Mouse (Mus musculus): ENCODE data around the gene Fcgrt. TPM values are rescaled to one million over a fixed set of nuclear protein-coding genes. Genes with fewer than 3 reads are reported as not detected.

The Fcgrt gene
- polyA plus RNA-seq, 1 experiment from 2014 or later, result 33.9 TPM

- 91% methylated on average over 38 of the region's 38 CpGs for WGBS
- Histone ChIP-seq H3K27ac (replicated peaks) (no peak overlapping the region), H3K4me3 (no peak overlapping the region)
These were observed 55.4 kb downstream of the Fcgrt start for GRCm38 (mm10) chr7:45048001-45048890.

GRCm38 (mm10) chr7:45047491-45047890 is 56.2 kb downstream of the Fcgrt start:
- Histone ChIP-seq H3K27me3 (no peaks in the 10 kb centered on the region), H3K4me1 (replicated peaks) (peaks cover 17% of the 10 kb centered on the region), H3K36me3 (peaks cover 75% of the 10 kb centered on the region), H3K9ac (no peak overlapping the region), H3K27ac (replicated peaks) (no peak overlapping the region), H3K9me3 (no peaks in the 10 kb centered on the region), H3K4me2 (no peak overlapping the region), H3K4me3 (no peak overlapping the region)
- WGBS, result 98% methylated on average over 14 of the region's 14 CpGs
- ATAC-seq (ENCODE audit: low FRiP score, low read depth), result no peak

More at GRCm38 (mm10) chr7:45048001-45048890, 55.4 kb downstream of the Fcgrt start:
- no peak overlapping the region for H3K9ac ChIP-seq
- peaks cover 17% of the 10 kb centered on the region for H3K4me1 ChIP-seq (replicated peaks)
- H3K36me3 ChIP-seq, result peaks cover 68% of the 10 kb centered on the region
- H3K9me3 ChIP-seq, result no peaks in the 10 kb centered on the region
- no peaks in the 10 kb centered on the region for H3K27me3 ChIP-seq
- no peak overlapping the region for H3K4me2 ChIP-seq
- ATAC-seq (ENCODE audit: low FRiP score, low read depth), result no peak

GRCm38 (mm10) chr7:45046853-45047350 is 56.7 kb downstream of the Fcgrt start:
- no peaks in the 10 kb centered on the region for H3K27me3 ChIP-seq
- ATAC-seq (ENCODE audit: low FRiP score, low read depth), result no peak
- no peaks in the 10 kb centered on the region for H3K9me3 ChIP-seq
- WGBS, result 96% methylated on average over 26 of the region's 26 CpGs
- peaks cover 81% of the 10 kb centered on the region for H3K36me3 ChIP-seq
- no peak overlapping the region for H3K27ac ChIP-seq (replicated peaks)
- no peak overlapping the region for H3K9ac ChIP-seq
- no peak overlapping the region for H3K4me2 ChIP-seq
- H3K4me3 ChIP-seq, result no peak overlapping the region
- peaks cover 17% of the 10 kb centered on the region for H3K4me1 ChIP-seq (replicated peaks)

DNA sequence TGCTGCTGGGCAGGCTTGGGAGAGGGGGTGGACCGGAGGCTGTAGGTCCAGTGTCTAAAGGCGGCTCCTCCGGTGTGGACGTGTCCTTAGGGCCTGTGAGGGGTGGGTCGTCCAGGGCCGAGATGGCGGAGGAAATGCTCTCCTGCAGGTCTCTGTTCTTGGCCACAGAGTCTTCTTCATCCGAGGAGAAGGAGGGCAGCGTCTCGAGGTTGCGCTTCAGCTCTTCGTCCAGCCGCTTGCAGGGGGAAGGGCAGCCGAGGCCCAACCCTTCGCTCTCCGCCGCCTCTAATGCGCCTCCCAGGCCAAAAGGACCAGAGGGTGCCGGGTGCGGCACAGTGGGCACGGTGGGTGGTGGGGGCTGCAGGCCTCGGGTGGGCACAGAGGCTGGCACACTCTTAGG is 57.9 kb downstream of the Fcgrt start:
- no peaks in the 10 kb centered on the region for H3K27me3 ChIP-seq

GRCm38 (mm10) chr7:45043307-45043706 is 60.3 kb downstream of the Fcgrt start:
- Histone ChIP-seq H3K4me1 (replicated peaks) (no peaks in the 10 kb centered on the region), H3K36me3 (peaks cover 96% of the 10 kb centered on the region), H3K27ac (replicated peaks) (no peak overlapping the region), H3K4me3 (no peak overlapping the region), H3K4me2 (no peak overlapping the region), H3K9me3 (no peaks in the 10 kb centered on the region), H3K27me3 (no peaks in the 10 kb centered on the region), H3K9ac (no peak overlapping the region)
- no peak for ATAC-seq (ENCODE audit: low FRiP score, low read depth)
- 94% methylated on average over 14 of the region's 14 CpGs for WGBS

More for the DNA sequence above, 57.9 kb downstream of the Fcgrt start:
- H3K4me3 ChIP-seq, result no peak overlapping the region
- no peak overlapping the region for H3K9ac ChIP-seq
- H3K27ac ChIP-seq (replicated peaks), result no peak overlapping the region
- H3K9me3 ChIP-seq, result no peaks in the 10 kb centered on the region
- H3K36me3 ChIP-seq, result peaks cover 93% of the 10 kb centered on the region
- no peak for ATAC-seq (ENCODE audit: low FRiP score, low read depth)
- 92% methylated on average over 22 of the region's 22 CpGs for WGBS
- H3K4me2 ChIP-seq, result no peak overlapping the region
- peaks cover 6% of the 10 kb centered on the region for H3K4me1 ChIP-seq (replicated peaks)

MicroRNAs encoded within 50 kb of the gene (microRNA counts, 519-probe panel; counts per million panel counts)
- microRNA mmu-miR-150, result 3,187 counts per million, percentile 63 among the panel's probes with 10 or more counts

Small RNA genes lying within 50 kb of the gene (microRNA-seq; reads per million reads assigned to microRNA genes)
- gene Mir150 (76.5 reads per million, percentile 49 among the genes with 10 or more reads in this experiment), gene Mir5121 (4.1 reads per million, percentile 16 among the genes with 10 or more reads in this experiment)

Other genes with a start within 250 kb of the Fcgrt start
- gene Pnkp, start 246.7 kb downstream of the Fcgrt start, polyA plus RNA-seq (2015; fragmentation: Nextera tagmentation; extraction: Ambion mirVana), result 29.1 and 30.6 TPM in 2 replicates
- gene Ptov1, start 234.1 kb downstream of the Fcgrt start, polyA plus RNA-seq (2015; fragmentation: Nextera tagmentation; extraction: Ambion mirVana), result 460 and 518 TPM in 2 replicates
- 145 and 164 TPM in 2 replicates for gene Med25, start 211.1 kb downstream of the Fcgrt start, polyA plus RNA-seq (2015; fragmentation: Nextera tagmentation; extraction: Ambion mirVana)
- gene Fuz, start 207.8 kb downstream of the Fcgrt start, polyA plus RNA-seq (2015; fragmentation: Nextera tagmentation; extraction: Ambion mirVana), result 20.1 and 20.8 TPM in 2 replicates
- gene Ap2a1, start 174.4 kb downstream of the Fcgrt start, polyA plus RNA-seq (2015; fragmentation: Nextera tagmentation; extraction: Ambion mirVana), result 130 and 132 TPM in 2 replicates
- gene Tsks, start 160.6 kb downstream of the Fcgrt start, polyA plus RNA-seq (2015; fragmentation: Nextera tagmentation; extraction: Ambion mirVana), result 0.10 and 0.14 TPM in 2 replicates
- 56.1 and 58.1 TPM in 2 replicates for gene Cpt1c, start 129.0 kb downstream of the Fcgrt start, polyA plus RNA-seq (2015; fragmentation: Nextera tagmentation; extraction: Ambion mirVana)
- 584 and 590 TPM in 2 replicates for gene Prmt1, start 117.3 kb downstream of the Fcgrt start, polyA plus RNA-seq (2015; fragmentation: Nextera tagmentation; extraction: Ambion mirVana)
- gene Irf3, start 106.2 kb downstream of the Fcgrt start, polyA plus RNA-seq (2015; fragmentation: Nextera tagmentation; extraction: Ambion mirVana), result 57.4 and 58.1 TPM in 2 replicates
- 12.8 and 13.3 TPM in 2 replicates for gene Bcl2l12, start 105.1 kb downstream of the Fcgrt start, polyA plus RNA-seq (2015; fragmentation: Nextera tagmentation; extraction: Ambion mirVana)
- gene Scaf1, start 87.5 kb downstream of the Fcgrt start, polyA plus RNA-seq (2015; fragmentation: Nextera tagmentation; extraction: Ambion mirVana), result 49.8 and 56.5 TPM in 2 replicates
- gene Rras, start 85.9 kb downstream of the Fcgrt start, polyA plus RNA-seq (2015; fragmentation: Nextera tagmentation; extraction: Ambion mirVana), result 15.5 and 16.0 TPM in 2 replicates
- gene Prr12, start 51.0 kb downstream of the Fcgrt start, polyA plus RNA-seq (2015; fragmentation: Nextera tagmentation; extraction: Ambion mirVana), result 14.6 and 15.3 TPM in 2 replicates
- 63.9 and 69.8 TPM in 2 replicates for gene Nosip, start 41.4 kb downstream of the Fcgrt start, polyA plus RNA-seq (2015; fragmentation: Nextera tagmentation; extraction: Ambion mirVana)
- 13.6 and 16.3 TPM in 2 replicates for gene Prrg2, start 41.2 kb downstream of the Fcgrt start, polyA plus RNA-seq (2015; fragmentation: Nextera tagmentation; extraction: Ambion mirVana)
- gene Rcn3, start 11.6 kb downstream of the Fcgrt start, polyA plus RNA-seq (2015; fragmentation: Nextera tagmentation; extraction: Ambion mirVana), result 71.7 and 88.1 TPM in 2 replicates
- 762 and 841 TPM in 2 replicates for gene Rps11, start 20.6 kb upstream of the Fcgrt start, polyA plus RNA-seq (2015; fragmentation: Nextera tagmentation; extraction: Ambion mirVana)
- gene Rpl13a, start 24.9 kb upstream of the Fcgrt start, polyA plus RNA-seq (2015; fragmentation: Nextera tagmentation; extraction: Ambion mirVana), result 624 and 661 TPM in 2 replicates
- gene Gm45713, start 32.4 kb upstream of the Fcgrt start, polyA plus RNA-seq (2015; fragmentation: Nextera tagmentation; extraction: Ambion mirVana), result not detected in 2 replicates
- 2.0 and 2.7 TPM in 2 replicates for gene Flt3l, start 32.6 kb upstream of the Fcgrt start, polyA plus RNA-seq (2015; fragmentation: Nextera tagmentation; extraction: Ambion mirVana)
- gene Pih1d1, start 50.5 kb upstream of the Fcgrt start, polyA plus RNA-seq (2015; fragmentation: Nextera tagmentation; extraction: Ambion mirVana), result 92.4 and 98.8 TPM in 2 replicates
- 20.8 and 21.9 TPM in 2 replicates for gene Aldh16a1, start 50.7 kb upstream of the Fcgrt start, polyA plus RNA-seq (2015; fragmentation: Nextera tagmentation; extraction: Ambion mirVana)
- gene Slc17a7, start 60.1 kb upstream of the Fcgrt start, polyA plus RNA-seq (2015; fragmentation: Nextera tagmentation; extraction: Ambion mirVana), result 0.71 and 1.5 TPM in 2 replicates
- not detected in 2 replicates for gene Gfy, start 75.7 kb upstream of the Fcgrt start, polyA plus RNA-seq (2015; fragmentation: Nextera tagmentation; extraction: Ambion mirVana)
- gene Pth2, start 77.1 kb upstream of the Fcgrt start, polyA plus RNA-seq (2015; fragmentation: Nextera tagmentation; extraction: Ambion mirVana), result 0.71 and 3.2 TPM in 2 replicates
- gene Ccdc155, start 101.0 kb upstream of the Fcgrt start, polyA plus RNA-seq (2015; fragmentation: Nextera tagmentation; extraction: Ambion mirVana), result 0.57 and 0.77 TPM in 2 replicates
- gene Dkkl1, start 108.3 kb upstream of the Fcgrt start, polyA plus RNA-seq (2015; fragmentation: Nextera tagmentation; extraction: Ambion mirVana), result 10.8 and 11.9 TPM in 2 replicates
- 54.2 and 69.9 TPM in 2 replicates for gene Tead2, start 111.9 kb upstream of the Fcgrt start, polyA plus RNA-seq (2015; fragmentation: Nextera tagmentation; extraction: Ambion mirVana)
- gene Cd37, start 135.3 kb upstream of the Fcgrt start, polyA plus RNA-seq (2015; fragmentation: Nextera tagmentation; extraction: Ambion mirVana), result 1.4 and 1.7 TPM in 2 replicates
- gene Slc6a16, start 137.2 kb upstream of the Fcgrt start, polyA plus RNA-seq (2015; fragmentation: Nextera tagmentation; extraction: Ambion mirVana), result 0.62 and 1.3 TPM in 2 replicates
- gene Slc6a21, start 173.7 kb upstream of the Fcgrt start, polyA plus RNA-seq (2015; fragmentation: Nextera tagmentation; extraction: Ambion mirVana), result 0.16 TPM in 1 of 2 replicates, not detected in the other
- gene Trpm4, start 229.9 kb upstream of the Fcgrt start, polyA plus RNA-seq (2015; fragmentation: Nextera tagmentation; extraction: Ambion mirVana), result 11.3 TPM in 2 replicates
- 0.65 and 0.68 TPM in 2 replicates for gene Hrc, start 231.4 kb upstream of the Fcgrt start, polyA plus RNA-seq (2015; fragmentation: Nextera tagmentation; extraction: Ambion mirVana)

All from hindbrain, embryonic 15.5 days (tissue).